Mouse (Mus musculus) testis, adult 2 months (tissue): ENCODE measurements at regions not wholly inside any gene's neighbourhood (a gene's known extent, or its start where the extent isn't known, plus 50 kb on each side); places are given as distances from the start of the nearest gene placed in this dataset.
A peak's percentile ranks its signal among the peaks of the same experiment; 100 is the strongest.

Source experiments
- H3K27ac ChIP-seq: fragments of 200-500 bp; 2 replicates; pipeline ENCODE4 v1.5.1; 2012; ENCODE audit warnings: low read depth, low read length; ENCODE audit not compliant: control insufficient read depth, insufficient read depth
- H3K27me3 ChIP-seq: fragments of 200-500 bp; 2 replicates; pipeline ENCODE4 v1.6.1; 2012; ENCODE audit warnings: mild to moderate bottlenecking, low read length, moderate library complexity; ENCODE audit not compliant: control insufficient read depth, insufficient read depth
- H3K36me3 ChIP-seq: fragments of 200-500 bp; 2 replicates; pipeline ENCODE4 v1.6.1; 2012; ENCODE audit warnings: mild to moderate bottlenecking, low read length; ENCODE audit not compliant: control insufficient read depth, insufficient read depth
- H3K4me1 ChIP-seq: fragments of 200-500 bp; 2 replicates; pipeline ENCODE4 v1.6.1; 2012; ENCODE audit warnings: low read length; ENCODE audit not compliant: control insufficient read depth, insufficient read depth
- H3K4me3 ChIP-seq: fragments of 200-500 bp; 2 replicates; pipeline ENCODE4 v1.5.1; 2012; ENCODE audit warnings: low read depth, mild to moderate bottlenecking, low read length, moderate library complexity, mixed read lengths; ENCODE audit not compliant: control insufficient read depth
- CTCF ChIP-seq: fragments of 200-500 bp; IDR thresholded peaks from 2 replicates; pipeline ENCODE4 v1.5.1; 2012; ENCODE audit warnings: low read depth, mild to moderate bottlenecking, inconsistent platforms, low read length, moderate library complexity; ENCODE audit not compliant: control insufficient read depth, insufficient read depth, insufficient replicate concordance
- POLR2A ChIP-seq: fragments of 200-500 bp; IDR thresholded peaks from 2 replicates; pipeline ENCODE4 v1.6.1; 2012; ENCODE audit warnings: low read depth, mild to moderate bottlenecking, inconsistent platforms, low read length, moderate library complexity; ENCODE audit not compliant: control insufficient read depth

DNA sequence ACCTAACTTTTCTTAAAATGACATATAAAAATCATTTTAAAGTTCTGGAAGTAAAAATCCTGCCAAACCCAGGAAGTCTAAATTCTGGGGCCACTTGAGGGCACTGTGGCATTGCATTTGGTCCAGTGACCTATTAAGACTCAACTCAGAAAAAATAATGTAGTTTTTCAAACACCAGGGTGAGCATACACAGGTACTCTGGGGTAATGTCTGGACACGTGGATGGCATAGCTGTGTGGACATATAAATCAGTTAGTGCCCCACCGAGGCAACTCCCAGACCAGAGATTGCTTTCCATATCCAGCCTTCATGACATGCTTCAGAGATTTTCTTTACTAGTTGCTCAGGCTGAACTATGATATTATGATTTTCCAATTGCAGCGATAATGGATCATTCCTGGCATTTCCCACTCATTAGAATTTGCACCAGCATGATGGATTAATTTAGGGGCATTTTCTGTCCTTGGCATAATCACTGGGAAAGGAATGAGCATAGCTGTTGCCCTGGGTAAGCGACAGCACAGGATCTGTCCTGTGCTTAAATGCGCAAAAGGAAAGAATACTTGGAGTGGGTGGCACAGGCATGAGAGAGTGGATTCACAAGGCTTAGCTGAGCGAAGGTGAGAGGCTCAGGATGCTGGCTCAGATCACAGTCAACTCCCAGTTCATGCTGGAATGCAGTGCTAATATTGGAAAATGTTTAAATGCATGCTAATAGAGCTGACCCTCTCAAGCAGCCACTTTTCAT lies 1526.6 kb upstream of the Cdh8 start:
- Histone ChIP-seq H3K27ac (no peak overlapping the region), H3K4me1 (no peaks in the 10 kb centered on the region), H3K36me3 (no peaks in the 10 kb centered on the region), H3K4me3 (no peak overlapping the region), H3K27me3 (no peaks in the 10 kb centered on the region)
- TF ChIP-seq CTCF (no peak), POLR2A (no peak)

DNA sequence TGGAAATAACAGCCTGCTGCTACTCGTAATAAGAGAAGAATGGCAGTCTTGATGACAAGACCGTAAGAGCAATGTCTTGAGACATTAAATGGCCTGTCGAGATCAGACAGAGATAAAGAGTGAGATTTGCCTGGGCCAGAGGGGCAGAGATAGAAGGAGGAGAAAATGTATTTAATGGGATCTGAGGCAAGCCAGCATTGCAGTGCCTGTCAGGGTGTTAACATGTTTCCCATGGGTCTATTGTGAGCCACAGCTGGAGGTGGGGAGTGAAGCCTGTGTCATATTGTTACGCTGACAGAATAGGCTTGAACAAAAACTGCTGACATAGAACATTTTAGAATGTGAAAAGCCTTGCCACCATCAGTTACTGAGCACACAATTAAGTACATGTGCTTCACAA lies 1523.3 kb upstream of the Cdh8 start:
- no peaks in the 10 kb centered on the region for H3K36me3 ChIP-seq
- H3K27me3 ChIP-seq: no peaks in the 10 kb centered on the region
- TF ChIP-seq POLR2A: no peak
- no peaks in the 10 kb centered on the region for H3K4me1 ChIP-seq
- no peak overlapping the region for H3K27ac ChIP-seq
- H3K4me3 ChIP-seq: no peak overlapping the region

DNA sequence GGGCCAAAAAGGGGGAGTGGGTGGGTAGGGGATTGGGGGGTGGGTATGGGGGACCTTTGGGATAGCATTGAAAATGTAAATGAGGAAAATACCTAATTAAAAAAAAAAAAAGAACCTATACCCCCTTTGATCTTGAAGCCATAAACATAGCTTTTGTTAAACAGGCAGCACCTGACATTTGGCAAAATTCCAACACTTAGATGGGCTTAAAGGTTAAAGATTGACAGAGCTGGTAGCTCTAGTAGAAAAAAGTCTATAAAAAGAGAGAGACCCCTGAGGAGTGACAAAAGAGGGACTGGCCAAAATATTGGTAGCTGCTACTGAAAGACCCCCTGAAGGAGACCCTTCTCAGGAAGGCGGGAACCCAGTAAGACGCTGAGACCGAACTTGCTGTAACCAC lies 1474.0 kb upstream of the Cdh8 start:
- TF ChIP-seq CTCF: no peak
- TF ChIP-seq POLR2A: no peak
- H3K4me3 ChIP-seq: no peak overlapping the region
- H3K27ac ChIP-seq: no peak overlapping the region
- no peaks in the 10 kb centered on the region for H3K4me1 ChIP-seq
- no peaks in the 10 kb centered on the region for H3K36me3 ChIP-seq
- H3K27me3 ChIP-seq: no peaks in the 10 kb centered on the region

DNA sequence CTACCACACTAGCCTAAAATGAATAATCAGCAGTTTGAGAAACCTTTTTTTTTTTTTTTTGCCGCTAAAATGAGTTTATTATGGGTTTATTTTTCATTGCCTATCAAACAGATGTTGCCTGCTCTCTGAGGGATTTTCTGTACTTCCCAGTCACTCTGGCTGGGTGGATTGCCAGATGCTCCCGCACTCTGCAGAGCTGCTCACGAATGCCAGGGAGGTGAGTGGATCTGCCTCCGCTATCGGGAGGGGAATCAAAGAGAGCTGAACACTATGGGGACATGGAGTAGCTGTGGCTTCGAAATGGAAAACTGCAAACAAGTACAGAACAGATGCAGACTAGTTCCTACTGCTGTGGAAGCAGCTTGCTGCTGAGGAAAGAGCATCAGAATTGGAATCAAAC lies 1449.4 kb upstream of the Cdh8 start:
- Histone ChIP-seq H3K4me3 (no peak overlapping the region), H3K4me1 (no peaks in the 10 kb centered on the region), H3K27me3 (no peaks in the 10 kb centered on the region), H3K27ac (no peak overlapping the region), H3K36me3 (no peaks in the 10 kb centered on the region)
- no peak for TF ChIP-seq CTCF
- no peak for TF ChIP-seq POLR2A

DNA sequence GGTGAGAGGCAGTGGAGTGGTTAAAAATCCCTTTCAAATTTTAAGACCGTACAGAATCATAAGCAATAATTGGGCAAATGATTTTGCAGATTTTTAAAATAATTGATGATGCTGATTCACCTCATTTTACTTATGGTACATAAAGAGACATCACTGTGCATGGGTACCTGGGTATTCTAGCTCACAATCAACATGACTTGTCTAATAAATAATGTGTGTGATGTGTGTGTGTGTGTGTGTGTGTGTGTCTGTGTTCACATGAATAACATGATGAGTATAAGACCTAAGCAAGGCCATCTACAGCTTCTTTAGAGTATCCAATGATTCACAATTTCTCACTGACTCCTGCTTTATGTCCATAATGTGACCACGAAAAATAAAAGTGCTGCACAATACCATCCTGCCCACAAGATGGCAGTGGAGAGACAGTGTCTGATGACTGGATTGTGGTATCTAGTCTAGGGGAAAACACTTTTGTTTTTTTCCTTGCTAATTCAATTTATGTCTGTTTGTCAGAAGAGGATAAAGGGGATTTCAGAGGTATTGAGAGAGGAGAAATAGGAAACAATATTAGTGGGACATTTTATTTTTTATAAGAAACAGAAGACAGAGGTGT lies 1434.7 kb upstream of the Cdh8 start:
- no peak for TF ChIP-seq POLR2A
- peak; percentile 9; the same call in 1 of the 2 replicates for TF ChIP-seq CTCF
- no peak overlapping the region for H3K4me3 ChIP-seq
- H3K27ac ChIP-seq: no peak overlapping the region
- H3K27me3 ChIP-seq: no peaks in the 10 kb centered on the region
- no peaks in the 10 kb centered on the region for H3K4me1 ChIP-seq
- H3K36me3 ChIP-seq: no peaks in the 10 kb centered on the region
